In the genomic region with DNA sequence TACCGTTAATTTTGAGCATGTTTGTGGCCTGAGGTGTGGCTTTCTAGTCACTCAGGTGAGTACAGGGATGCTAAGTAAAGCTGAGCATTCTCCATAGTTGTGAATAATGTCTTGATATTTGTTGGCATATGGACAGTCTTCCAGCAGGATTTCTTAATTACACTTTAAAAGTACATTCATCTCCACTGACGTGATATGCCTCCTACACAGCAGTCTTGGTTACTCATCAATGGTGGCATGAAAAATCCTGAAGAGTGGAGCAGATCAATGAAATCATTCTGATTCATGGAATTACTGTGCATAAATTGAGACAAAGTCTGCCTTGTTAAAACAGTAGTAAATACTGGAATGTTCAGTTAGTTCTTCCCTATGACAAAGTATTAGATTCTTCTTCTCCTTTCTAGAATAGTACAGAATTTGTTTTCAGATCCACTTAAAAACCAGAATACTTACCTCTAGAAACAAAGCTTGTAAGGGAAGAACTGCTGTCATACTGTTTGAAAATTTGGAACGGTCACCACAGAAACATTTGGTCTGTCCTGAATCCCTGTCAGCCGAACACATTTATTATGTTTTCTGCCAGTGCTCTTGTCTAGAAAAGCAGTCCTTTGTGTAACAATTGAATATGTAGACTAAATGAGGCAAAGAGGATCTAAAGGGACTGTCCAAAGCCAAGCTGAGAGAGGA, we compare ENCODE assay signal across 29 mouse cellular contexts.
DNase-seq lines count a peak whose midpoint lies in the region; ATAC-seq and TF ChIP-seq lines count a peak whose summit lies in the region.
"Had no signal": no experiment of that assay in that cellular context is flagged by ENCODE, and none has a peak within 500 bp of the region (broad histone marks: within the 10 kb centered on the region; RNA-seq: fewer than 3 reads in every experiment).

No protein-coding gene starts in this region.

- H3K9ac ChIP-seq in liver, embryonic 11.5 days (ENCODE audit: low read depth, low read length) = no peak overlapping the region
- H3K9ac ChIP-seq: embryonic facial prominence, embryonic 12.5 days; embryonic facial prominence, embryonic 15.5 days; forebrain, embryonic 12.5 days; forebrain, embryonic 15.5 days; heart, embryonic 12.5 days; heart, embryonic 15.5 days; hindbrain, embryonic 14.5 days had no signal

- no peak overlapping the region for H3K4me3 ChIP-seq in cortical plate, adult 2 months (ENCODE audit: insufficient read depth, low read length)
- no peak overlapping the region for H3K4me3 ChIP-seq in liver, embryonic 11.5 days (ENCODE audit: low read depth, low read length)
- H3K4me3 ChIP-seq: embryonic facial prominence, embryonic 12.5 days; embryonic facial prominence, embryonic 15.5 days; erythroblast, embryonic 14.5 days; forebrain, embryonic 12.5 days; forebrain, embryonic 15.5 days; gastrocnemius, adult 2 months; heart, embryonic 12.5 days; heart, embryonic 15.5 days had no signal

- no peaks in the 10 kb centered on the region for H3K36me3 ChIP-seq in liver, embryonic 11.5 days (ENCODE audit: control insufficient read depth, insufficient read depth, low read length)
- H3K36me3 ChIP-seq: embryonic facial prominence, embryonic 12.5 days; embryonic facial prominence, embryonic 15.5 days; forebrain, embryonic 12.5 days; forebrain, embryonic 15.5 days; G1E; heart, embryonic 12.5 days; heart, embryonic 15.5 days had no signal

- no peak for TF ChIP-seq CTCF in cortical plate, adult 2 months (IDR thresholded peaks at IDR 0.05; ENCODE audit: extremely low read depth, insufficient read depth, low read length)

- no peak for ATAC-seq in liver, embryonic 11.5 days (replicated peaks; ENCODE audit: low FRiP score)
- ATAC-seq: forebrain, embryonic 15.5 days; hindbrain, postnatal 0 days; inflammation-experienced regulatory T-cells, adult 6 months; intestine, embryonic 16.5 days had no signal

- H3K9me3 ChIP-seq in liver, embryonic 11.5 days (ENCODE audit: control insufficient read depth, low read length) = no peaks in the 10 kb centered on the region
- H3K9me3 ChIP-seq: embryonic facial prominence, embryonic 12.5 days; embryonic facial prominence, embryonic 15.5 days; forebrain, embryonic 12.5 days; forebrain, embryonic 15.5 days; G1E; heart, embryonic 12.5 days; heart, embryonic 15.5 days had no signal

- peaks cover 2% of the 10 kb centered on the region for H3K4me1 ChIP-seq in cortical plate, adult 2 months (ENCODE audit: control insufficient read depth, insufficient read depth, low read length)
- no peaks in the 10 kb centered on the region for H3K4me1 ChIP-seq in liver, embryonic 11.5 days (replicated peaks; ENCODE audit: control insufficient read depth, insufficient read depth, low read length)
- H3K4me1 ChIP-seq: embryonic facial prominence, embryonic 12.5 days; embryonic facial prominence, embryonic 15.5 days; forebrain, embryonic 12.5 days; forebrain, embryonic 15.5 days; heart, embryonic 12.5 days; heart, embryonic 15.5 days had no signal

- peak; percentile 7 for DNase-seq in cerebellum, adult 8-10 months
- DNase-seq in cerebellum, adult 11 months = no peak
- DNase-seq in Muller cell, postnatal 12 days (ENCODE audit: inconsistent ontology term) = peak; percentile 41
- no peak for DNase-seq in liver, embryonic 11.5 days (ENCODE audit: low spot score)
- no peak for DNase-seq in right cerebral cortex, postnatal 10 days (ENCODE audit: low spot score in 2 of 2)
- DNase-seq: adrenal gland, adult 2 months; adrenal gland, postnatal 14 days; B cell, adult 2 months; cerebellum, postnatal 10 days; gastrocnemius, adult 2 months; gastrocnemius, postnatal 14 days; heart, adult 18-20 months; heart, postnatal 14 days; heart, postnatal 4 days; kidney, adult 18-20 months had no signal

- no peak for TF ChIP-seq POLR2A in cortical plate, adult 2 months (IDR thresholded peaks at IDR 0.05; ENCODE audit: extremely low read depth, insufficient read depth, low read length)

- no peak overlapping the region for H3K4me2 ChIP-seq in liver, embryonic 11.5 days
- H3K4me2 ChIP-seq: embryonic facial prominence, embryonic 12.5 days; embryonic facial prominence, embryonic 15.5 days; forebrain, embryonic 12.5 days; forebrain, embryonic 15.5 days; heart, embryonic 12.5 days; heart, embryonic 15.5 days; hindbrain, embryonic 14.5 days had no signal

- 83% methylated on average over 4 of the region's 4 CpGs for WGBS in liver, embryonic 11.5 days

- H3K27ac ChIP-seq in cortical plate, adult 2 months (ENCODE audit: insufficient read depth, low read length) = peak overlapping the region; percentile 3; the same call in 1 of the 2 replicates
- H3K27ac ChIP-seq in liver, embryonic 11.5 days (ENCODE audit: low read depth, low read length) = no peak overlapping the region
- H3K27ac ChIP-seq: embryonic facial prominence, embryonic 12.5 days; embryonic facial prominence, embryonic 15.5 days; forebrain, embryonic 12.5 days; forebrain, embryonic 15.5 days; gastrocnemius, adult 2 months; heart, embryonic 15.5 days; hindbrain, embryonic 14.5 days; hindbrain, postnatal 0 days had no signal

- H3K27me3 ChIP-seq in liver, embryonic 11.5 days (replicated peaks; ENCODE audit: control insufficient read depth, insufficient read depth, low read length) = no peaks in the 10 kb centered on the region
- H3K27me3 ChIP-seq: CH12.LX; embryonic facial prominence, embryonic 12.5 days; embryonic facial prominence, embryonic 15.5 days; forebrain, embryonic 12.5 days; forebrain, embryonic 15.5 days; heart, embryonic 12.5 days; heart, embryonic 15.5 days had no signal

Comparison
In these comparisons a context has a peak if more than half of its experiments do, and no peak if none do; other contexts are left out.
1. DNase-seq: peak in cerebellum, adult 8-10 months (single experiment) and Muller cell, postnatal 12 days (single experiment); none in cerebellum, adult 11 months (single experiment), liver, embryonic 11.5 days (single experiment) and right cerebral cortex, postnatal 10 days (0 of 2).